Mouse (Mus musculus): ENCODE results near the gene Perp. TPM values are rescaled to one million over a fixed set of nuclear protein-coding genes. Genes with fewer than 3 reads are reported as not detected.

The Perp gene
- polyA plus RNA-seq, 1 experiment from 2014 or later: 195 TPM

DNA sequence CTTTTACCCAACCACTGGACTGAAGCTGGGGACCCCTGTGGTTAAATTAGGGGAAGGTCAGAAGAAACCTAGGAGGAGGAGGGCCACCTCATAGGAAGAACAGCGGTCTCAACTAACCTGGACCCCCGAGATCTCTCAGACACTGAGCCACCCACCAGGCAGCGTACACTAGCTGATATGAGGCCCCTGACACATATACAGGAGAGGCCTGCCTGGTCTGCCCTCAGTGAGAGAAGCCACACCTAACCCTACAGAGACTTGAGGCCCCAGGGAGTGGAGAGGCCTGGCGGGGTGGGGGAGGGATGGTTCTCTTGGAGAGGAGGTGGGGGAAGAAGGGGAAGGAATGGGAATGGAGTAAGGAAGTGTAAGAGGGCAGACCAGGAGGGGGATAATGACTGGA, 12.4 kb downstream of the Perp start:
- Histone ChIP-seq H3K4me3 (ENCODE audit: low read depth, low read length) (no peak overlapping the region), H3K36me3 (ENCODE audit: control insufficient read depth, insufficient read depth, low read length) (no peaks in the 10 kb centered on the region), H3K27ac (ENCODE audit: low read length) (no peak overlapping the region), H3K9me3 (ENCODE audit: control insufficient read depth, low read depth, low read length) (no peaks in the 10 kb centered on the region), H3K4me1 (ENCODE audit: control insufficient read depth, insufficient read depth, low read length) (no peaks in the 10 kb centered on the region), H3K4me2 (replicated peaks; ENCODE audit: low read depth, low read length) (no peak overlapping the region), H3K27me3 (ENCODE audit: control insufficient read depth, insufficient read depth, low read length) (no peaks in the 10 kb centered on the region), H3K9ac (replicated peaks; ENCODE audit: low read depth, low read length) (no peak overlapping the region)
- no peak for ATAC-seq (ENCODE audit: insufficient number of reproducible peaks, insufficient read depth, low FRiP score, low read depth)
- 60% methylated on average over 4 of the region's 4 CpGs for WGBS

DNA sequence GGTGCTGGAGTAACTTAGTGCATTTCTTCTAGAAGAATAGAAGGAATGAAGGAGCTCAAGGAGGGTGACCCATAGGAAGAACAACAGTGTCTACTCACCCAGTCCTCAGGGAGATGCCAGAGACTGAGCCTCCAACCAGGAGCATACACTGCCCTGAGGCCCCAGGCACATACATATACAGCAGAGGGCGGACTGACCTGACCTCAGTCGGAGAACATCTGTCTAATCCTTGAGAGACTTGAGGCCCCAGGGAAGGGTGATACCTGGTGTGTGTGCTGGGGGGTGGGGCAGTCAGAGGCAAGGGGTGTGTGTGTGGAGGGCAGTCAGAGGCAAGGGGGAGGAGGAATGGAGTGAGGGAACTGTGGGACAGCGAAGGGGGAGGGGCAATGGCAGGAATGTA, 14.8 kb downstream of the Perp start:
- no peak overlapping the region for H3K4me3 ChIP-seq (ENCODE audit: low read depth, low read length)
- WGBS: 28% methylated on average over 3 of the region's 3 CpGs
- H3K27ac ChIP-seq (ENCODE audit: low read length): no peak overlapping the region
- peak; percentile 61; the same call in 1 of the 2 replicates for ATAC-seq (ENCODE audit: insufficient number of reproducible peaks, insufficient read depth, low FRiP score, low read depth)
- no peaks in the 10 kb centered on the region for H3K36me3 ChIP-seq (ENCODE audit: control insufficient read depth, insufficient read depth, low read length)
- no peak overlapping the region for H3K9ac ChIP-seq (replicated peaks; ENCODE audit: low read depth, low read length)
- no peaks in the 10 kb centered on the region for H3K27me3 ChIP-seq (ENCODE audit: control insufficient read depth, insufficient read depth, low read length)
- H3K4me1 ChIP-seq (ENCODE audit: control insufficient read depth, insufficient read depth, low read length): no peaks in the 10 kb centered on the region
- H3K9me3 ChIP-seq (ENCODE audit: control insufficient read depth, low read depth, low read length): no peaks in the 10 kb centered on the region
- H3K4me2 ChIP-seq (replicated peaks; ENCODE audit: low read depth, low read length): no peak overlapping the region

DNA sequence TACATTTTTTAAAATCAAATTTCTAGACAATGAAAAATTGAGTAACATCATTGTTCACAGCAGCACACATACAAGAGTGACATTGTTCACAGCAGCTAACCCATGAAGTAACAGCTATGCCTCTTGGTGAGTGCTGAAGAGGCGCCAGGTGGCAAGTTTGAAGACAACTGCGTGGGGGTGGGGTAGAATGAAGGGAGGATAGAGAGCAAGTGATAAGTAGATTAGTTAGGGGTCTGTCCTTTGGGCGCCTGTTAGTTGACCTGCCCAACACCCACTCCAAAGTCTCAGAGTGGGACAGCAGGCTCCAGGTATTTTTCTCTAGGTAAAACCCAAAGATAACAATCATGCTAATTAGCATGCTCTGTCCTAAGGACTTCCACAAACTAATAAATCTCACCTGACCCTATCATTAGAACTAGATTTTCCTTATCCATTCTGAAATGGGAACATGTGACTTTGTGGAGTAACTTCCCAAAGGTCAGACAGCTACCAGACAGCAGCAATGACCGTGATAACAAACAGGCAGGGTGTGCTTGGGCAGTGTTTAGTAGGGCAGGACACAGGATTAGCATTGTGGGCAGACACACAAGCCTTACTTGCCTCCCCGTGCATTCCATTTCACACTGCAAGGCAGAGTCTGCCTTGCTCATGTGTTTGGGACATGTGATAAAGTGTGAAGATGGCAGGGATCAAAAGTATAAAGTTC, 15.5 kb downstream of the Perp start:
- Histone ChIP-seq H3K9ac (replicated peaks; ENCODE audit: low read depth, low read length) (no peak overlapping the region), H3K27me3 (ENCODE audit: control insufficient read depth, insufficient read depth, low read length) (no peaks in the 10 kb centered on the region), H3K36me3 (ENCODE audit: control insufficient read depth, insufficient read depth, low read length) (no peaks in the 10 kb centered on the region), H3K4me1 (ENCODE audit: control insufficient read depth, insufficient read depth, low read length) (no peaks in the 10 kb centered on the region), H3K27ac (ENCODE audit: low read length) (no peak overlapping the region), H3K9me3 (ENCODE audit: control insufficient read depth, low read depth, low read length) (no peaks in the 10 kb centered on the region), H3K4me3 (ENCODE audit: low read depth, low read length) (no peak overlapping the region), H3K4me2 (replicated peaks; ENCODE audit: low read depth, low read length) (no peak overlapping the region)
- no peak for ATAC-seq (ENCODE audit: insufficient number of reproducible peaks, insufficient read depth, low FRiP score, low read depth)
- 50% methylated on average over 5 of the region's 5 CpGs for WGBS

DNA sequence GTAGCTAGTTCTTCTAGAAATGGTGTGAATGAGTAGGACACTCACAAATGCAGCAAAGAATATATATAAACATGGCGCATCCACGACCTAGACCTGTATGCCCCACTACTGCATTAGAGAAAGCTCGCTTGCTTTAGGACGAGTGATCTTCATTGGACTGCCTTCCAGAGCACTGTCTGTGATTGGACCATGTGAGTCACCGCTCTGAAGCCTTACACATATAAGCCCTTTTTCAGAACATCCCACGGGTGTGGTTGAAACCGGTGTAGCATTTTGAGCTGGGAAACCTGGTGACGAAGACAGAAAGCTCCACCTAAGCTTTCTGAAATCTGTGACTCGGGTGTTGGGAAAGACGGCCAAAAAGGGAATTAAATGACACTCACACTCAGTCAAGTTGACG, 16.0 kb downstream of the Perp start:
- H3K27ac ChIP-seq (ENCODE audit: low read length): no peak overlapping the region
- ATAC-seq (ENCODE audit: insufficient number of reproducible peaks, insufficient read depth, low FRiP score, low read depth): no peak

DNA sequence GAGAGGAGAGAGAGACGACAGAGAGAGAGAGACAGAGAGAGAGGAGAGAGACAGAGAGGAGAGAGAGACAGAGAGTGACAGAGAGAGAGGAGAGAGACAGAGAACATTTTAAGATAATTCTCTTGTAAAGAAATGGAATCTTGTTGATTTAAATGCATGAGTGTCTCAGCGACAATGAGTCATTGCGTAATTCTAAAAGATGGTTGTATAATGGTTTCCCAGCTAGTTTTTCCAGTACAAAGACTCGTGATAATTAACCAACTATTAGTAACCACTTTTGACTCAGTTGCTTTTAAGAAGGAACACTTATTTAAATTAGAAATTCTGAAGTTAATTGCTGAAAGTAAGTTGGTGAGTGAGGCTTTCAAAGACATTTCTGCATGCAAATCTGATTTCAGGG, 16.6 kb downstream of the Perp start:
- 82% methylated on average over 4 of the region's 4 CpGs for WGBS

More for the DNA sequence above, 16.0 kb downstream of the Perp start:
- no peaks in the 10 kb centered on the region for H3K4me1 ChIP-seq (ENCODE audit: control insufficient read depth, insufficient read depth, low read length)
- H3K27me3 ChIP-seq (ENCODE audit: control insufficient read depth, insufficient read depth, low read length): no peaks in the 10 kb centered on the region
- no peak overlapping the region for H3K4me3 ChIP-seq (ENCODE audit: low read depth, low read length)
- H3K36me3 ChIP-seq (ENCODE audit: control insufficient read depth, insufficient read depth, low read length): no peaks in the 10 kb centered on the region
- H3K4me2 ChIP-seq (replicated peaks; ENCODE audit: low read depth, low read length): no peak overlapping the region
- 79% methylated on average over 11 of the region's 11 CpGs for WGBS
- H3K9me3 ChIP-seq (ENCODE audit: control insufficient read depth, low read depth, low read length): no peaks in the 10 kb centered on the region
- no peak overlapping the region for H3K9ac ChIP-seq (replicated peaks; ENCODE audit: low read depth, low read length)

DNA sequence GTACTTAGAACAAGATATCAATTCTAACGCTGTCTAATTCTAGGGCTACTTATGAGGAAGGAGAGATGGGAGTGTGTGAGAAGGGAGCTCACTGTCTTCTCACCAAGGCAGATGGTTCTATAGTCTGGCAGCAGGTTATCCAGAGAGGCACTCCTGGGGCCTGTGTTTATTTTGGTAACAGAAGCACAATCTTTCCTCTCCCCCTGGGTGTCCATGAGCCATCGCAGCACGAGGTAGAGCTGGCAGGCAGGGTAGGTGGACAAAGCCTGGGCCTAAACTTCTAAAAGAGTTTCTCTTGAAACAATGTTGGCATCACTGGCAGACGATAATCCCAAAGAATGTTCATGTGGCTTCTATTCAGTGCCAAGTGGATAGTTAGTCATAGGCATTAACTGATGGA, 18.5 kb downstream of the Perp start:
- ATAC-seq (ENCODE audit: insufficient number of reproducible peaks, insufficient read depth, low FRiP score, low read depth): no peak
- no peak overlapping the region for H3K9ac ChIP-seq (replicated peaks; ENCODE audit: low read depth, low read length)
- H3K4me2 ChIP-seq (replicated peaks; ENCODE audit: low read depth, low read length): no peak overlapping the region
- H3K4me3 ChIP-seq (ENCODE audit: low read depth, low read length): no peak overlapping the region
- 57% methylated on average over 4 of the region's 4 CpGs for WGBS
- no peaks in the 10 kb centered on the region for H3K4me1 ChIP-seq (ENCODE audit: control insufficient read depth, insufficient read depth, low read length)
- H3K36me3 ChIP-seq (ENCODE audit: control insufficient read depth, insufficient read depth, low read length): no peaks in the 10 kb centered on the region
- no peaks in the 10 kb centered on the region for H3K9me3 ChIP-seq (ENCODE audit: control insufficient read depth, low read depth, low read length)
- no peaks in the 10 kb centered on the region for H3K27me3 ChIP-seq (ENCODE audit: control insufficient read depth, insufficient read depth, low read length)
- H3K27ac ChIP-seq (ENCODE audit: low read length): no peak overlapping the region

More for the DNA sequence above, 16.6 kb downstream of the Perp start:
- no peak overlapping the region for H3K27ac ChIP-seq (ENCODE audit: low read length)
- no peaks in the 10 kb centered on the region for H3K9me3 ChIP-seq (ENCODE audit: control insufficient read depth, low read depth, low read length)
- no peaks in the 10 kb centered on the region for H3K27me3 ChIP-seq (ENCODE audit: control insufficient read depth, insufficient read depth, low read length)
- H3K4me3 ChIP-seq (ENCODE audit: low read depth, low read length): no peak overlapping the region
- H3K4me1 ChIP-seq (ENCODE audit: control insufficient read depth, insufficient read depth, low read length): no peaks in the 10 kb centered on the region
- H3K36me3 ChIP-seq (ENCODE audit: control insufficient read depth, insufficient read depth, low read length): no peaks in the 10 kb centered on the region
- no peak for ATAC-seq (ENCODE audit: insufficient number of reproducible peaks, insufficient read depth, low FRiP score, low read depth)
- H3K4me2 ChIP-seq (replicated peaks; ENCODE audit: low read depth, low read length): no peak overlapping the region
- H3K9ac ChIP-seq (replicated peaks; ENCODE audit: low read depth, low read length): no peak overlapping the region

DNA sequence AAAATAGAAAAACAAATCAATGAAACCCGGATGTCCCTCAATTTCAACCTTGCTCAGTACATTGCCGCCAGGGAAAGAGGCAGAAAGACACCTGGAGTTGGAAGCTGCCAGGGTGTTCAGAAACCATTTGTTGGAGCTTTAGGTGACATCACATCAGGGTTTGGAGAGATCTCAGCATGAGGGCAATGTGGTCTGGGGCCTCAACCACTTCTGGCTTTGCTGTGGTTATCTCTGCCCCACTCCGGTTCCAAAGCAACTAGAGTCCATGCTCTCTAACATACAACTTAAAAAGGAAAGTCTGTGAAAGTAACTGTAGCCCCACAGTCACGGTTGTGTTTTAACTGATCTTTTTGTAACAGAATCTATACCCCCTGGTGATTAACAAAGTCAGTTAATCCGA, 19.9 kb downstream of the Perp start:
- Histone ChIP-seq H3K27ac (ENCODE audit: low read length) (no peak overlapping the region), H3K36me3 (ENCODE audit: control insufficient read depth, insufficient read depth, low read length) (no peaks in the 10 kb centered on the region), H3K9ac (replicated peaks; ENCODE audit: low read depth, low read length) (no peak overlapping the region), H3K9me3 (ENCODE audit: control insufficient read depth, low read depth, low read length) (no peaks in the 10 kb centered on the region), H3K4me2 (replicated peaks; ENCODE audit: low read depth, low read length) (no peak overlapping the region), H3K27me3 (ENCODE audit: control insufficient read depth, insufficient read depth, low read length) (no peaks in the 10 kb centered on the region), H3K4me1 (ENCODE audit: control insufficient read depth, insufficient read depth, low read length) (no peaks in the 10 kb centered on the region), H3K4me3 (ENCODE audit: low read depth, low read length) (no peak overlapping the region)
- ATAC-seq (ENCODE audit: insufficient number of reproducible peaks, insufficient read depth, low FRiP score, low read depth): no peak
- WGBS: 67% methylated on average over 5 of the region's 5 CpGs

DNA sequence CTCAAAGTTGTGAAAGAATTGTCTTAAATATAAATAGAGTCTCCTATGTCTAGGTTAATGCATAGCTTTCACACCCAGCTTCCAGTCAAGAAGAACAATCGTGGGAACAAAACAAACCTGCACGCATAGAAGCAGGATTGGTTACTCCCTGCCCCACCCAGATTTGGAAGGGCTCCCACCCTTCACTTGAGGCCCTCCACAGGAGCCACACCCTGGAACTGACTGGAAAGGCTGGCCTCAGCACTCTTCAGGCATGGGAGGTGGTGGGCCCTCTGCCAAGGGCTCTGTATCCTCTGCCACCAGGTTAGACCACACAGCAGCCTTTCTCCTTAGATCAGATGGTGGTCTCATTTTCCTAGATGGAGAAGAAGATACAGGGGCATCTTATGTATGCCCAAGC, 26.2 kb downstream of the Perp start:
- H3K4me1 ChIP-seq (ENCODE audit: control insufficient read depth, insufficient read depth, low read length): no peaks in the 10 kb centered on the region
- no peak overlapping the region for H3K9ac ChIP-seq (replicated peaks; ENCODE audit: low read depth, low read length)
- no peaks in the 10 kb centered on the region for H3K27me3 ChIP-seq (ENCODE audit: control insufficient read depth, insufficient read depth, low read length)
- H3K4me3 ChIP-seq (ENCODE audit: low read depth, low read length): no peak overlapping the region
- H3K4me2 ChIP-seq (replicated peaks; ENCODE audit: low read depth, low read length): no peak overlapping the region
- ATAC-seq (ENCODE audit: insufficient number of reproducible peaks, insufficient read depth, low FRiP score, low read depth): 0 out of 2 replicates have a peak, but pooled peaks have one; percentile 42
- H3K9me3 ChIP-seq (ENCODE audit: control insufficient read depth, low read depth, low read length): no peaks in the 10 kb centered on the region
- no peak overlapping the region for H3K27ac ChIP-seq (ENCODE audit: low read length)
- no peaks in the 10 kb centered on the region for H3K36me3 ChIP-seq (ENCODE audit: control insufficient read depth, insufficient read depth, low read length)
- 35% methylated on average over 2 of the region's 2 CpGs for WGBS

DNA sequence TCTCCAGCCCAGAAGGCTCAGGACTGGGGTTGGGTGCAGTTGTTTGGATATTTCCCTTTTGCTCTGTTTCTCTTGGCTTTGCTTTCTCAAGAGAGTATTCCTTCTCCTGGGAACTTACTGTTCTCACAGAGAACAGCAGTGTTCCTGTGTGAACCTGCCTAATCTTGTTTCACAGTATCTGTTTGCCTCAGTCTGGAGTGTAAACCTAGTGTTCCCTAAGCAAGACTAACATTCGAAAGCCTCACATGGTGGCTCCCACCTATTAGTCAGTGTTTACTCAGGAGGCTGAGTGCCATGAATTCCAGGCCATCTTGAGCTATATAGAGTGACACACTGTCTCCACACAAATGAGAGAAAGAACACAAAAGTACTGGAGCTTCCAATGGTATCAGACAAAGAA, 31.4 kb downstream of the Perp start:
- Histone ChIP-seq H3K27me3 (ENCODE audit: control insufficient read depth, insufficient read depth, low read length) (no peaks in the 10 kb centered on the region), H3K9ac (replicated peaks; ENCODE audit: low read depth, low read length) (no peak overlapping the region), H3K4me1 (ENCODE audit: control insufficient read depth, insufficient read depth, low read length) (no peaks in the 10 kb centered on the region), H3K4me2 (replicated peaks; ENCODE audit: low read depth, low read length) (no peak overlapping the region), H3K27ac (ENCODE audit: low read length) (peak overlapping the region; percentile 76), H3K4me3 (ENCODE audit: low read depth, low read length) (no peak overlapping the region), H3K36me3 (ENCODE audit: control insufficient read depth, insufficient read depth, low read length) (no peaks in the 10 kb centered on the region), H3K9me3 (ENCODE audit: control insufficient read depth, low read depth, low read length) (no peaks in the 10 kb centered on the region)
- 17% methylated on average over 1 of the region's 1 CpGs for WGBS
- peak; percentile 84; the same call in 1 of the 2 replicates for ATAC-seq (ENCODE audit: insufficient number of reproducible peaks, insufficient read depth, low FRiP score, low read depth)
